Mouse (Mus musculus): ENCODE results near the gene Tapbp. TPM values are rescaled to one million over a fixed set of nuclear protein-coding genes. Genes with fewer than 3 reads are reported as not detected.
"Not testable (repeated sequence)": the region's sequence is repeated elsewhere in the genome, so short reads cannot be mapped to it uniquely, and the experiment has no call there.

Gene Tapbp
- polyA plus RNA-seq, 1 experiment from 2014 or later = 31.4 TPM

DNA sequence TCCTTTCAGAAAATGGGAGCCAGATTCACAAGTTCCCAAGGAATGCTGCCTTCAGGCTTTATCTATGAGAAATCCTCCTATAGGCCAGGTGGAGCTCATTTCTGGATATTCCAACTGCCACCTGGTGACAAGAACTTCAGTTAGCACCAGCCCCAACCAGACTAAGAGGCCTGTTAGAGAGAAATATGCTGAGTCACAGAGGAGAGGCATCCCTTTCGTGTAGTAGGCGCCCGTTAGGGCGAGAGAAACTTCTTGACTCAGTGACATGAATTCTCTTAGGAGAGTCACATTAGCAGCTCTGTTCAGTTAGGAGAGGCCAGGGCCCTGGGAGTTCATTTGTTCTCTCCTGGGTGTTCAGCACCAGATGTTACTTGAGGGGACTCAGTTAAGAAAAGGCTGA lies 16.1 kb upstream of the Tapbp start:
- Histone ChIP-seq H3K36me3 (ENCODE audit: insufficient read depth) (no peaks in the 10 kb centered on the region), H3K4me3 (ENCODE audit: low read depth, low read length) (no peak overlapping the region), H3K9me3 (ENCODE audit: low read depth, low read length) (no peaks in the 10 kb centered on the region), H3K4me1 (ENCODE audit: insufficient read depth) (no peaks in the 10 kb centered on the region), H3K4me2 (no peak overlapping the region), H3K9ac (no peak overlapping the region), H3K27ac (ENCODE audit: low read depth) (no peak overlapping the region), H3K27me3 (ENCODE audit: insufficient read depth, low read length) (no peaks in the 10 kb centered on the region)
- TF ChIP-seq CTCF (IDR thresholded peaks at IDR 0.05; ENCODE audit: low read depth) = no peak
- DNase-seq (no peak), ATAC-seq (ENCODE audit: insufficient read depth) (no peak)
- 87% methylated on average over 4 of the region's 4 CpGs for WGBS

DNA sequence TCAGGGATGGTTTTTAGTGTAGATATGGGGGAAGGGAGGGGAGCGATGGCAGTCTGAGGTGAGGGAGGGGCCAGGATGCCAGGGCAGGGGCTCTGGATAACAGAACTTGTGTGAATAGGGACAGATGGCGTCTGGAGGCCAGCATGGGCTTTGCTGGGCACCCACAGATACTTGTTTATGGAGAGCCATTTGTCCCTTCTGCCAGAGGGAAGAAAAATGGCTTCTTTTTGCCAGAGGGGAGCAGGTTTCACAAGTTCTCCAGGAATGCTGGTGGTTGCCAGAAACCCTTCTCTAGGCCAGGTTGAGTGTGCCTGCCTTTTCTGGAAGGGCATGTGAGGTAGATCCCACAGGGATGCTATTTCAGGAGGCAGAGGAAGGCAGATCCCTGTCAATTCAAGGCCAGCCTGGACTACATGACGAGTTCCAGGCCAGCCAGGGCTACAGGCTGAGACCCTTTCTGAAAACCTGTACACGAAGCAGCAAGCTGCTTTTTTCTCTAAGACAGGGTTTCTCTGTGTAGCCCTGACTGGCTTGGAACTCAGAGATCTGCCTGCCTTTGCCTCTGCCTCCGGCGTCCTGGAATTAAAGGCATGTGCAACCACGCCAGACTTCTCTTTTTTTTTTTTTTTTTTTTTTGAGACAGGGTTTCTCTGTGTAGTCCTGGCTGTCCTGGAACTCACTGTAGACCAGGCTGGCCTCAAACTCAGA lies 15.3 kb upstream of the Tapbp start:
- no peaks in the 10 kb centered on the region for H3K9me3 ChIP-seq (ENCODE audit: low read depth, low read length)
- H3K4me3 ChIP-seq (ENCODE audit: low read depth, low read length) = no peak overlapping the region
- DNase-seq = no peak
- 53% methylated on average over 7 of the region's 7 CpGs for WGBS
- no peak overlapping the region for H3K4me2 ChIP-seq
- no peak overlapping the region for H3K27ac ChIP-seq (ENCODE audit: low read depth)
- TF ChIP-seq CTCF (IDR thresholded peaks at IDR 0.05; ENCODE audit: low read depth) = no peak
- no peak overlapping the region for H3K9ac ChIP-seq
- no peaks in the 10 kb centered on the region for H3K36me3 ChIP-seq (ENCODE audit: insufficient read depth)
- no peaks in the 10 kb centered on the region for H3K27me3 ChIP-seq (ENCODE audit: insufficient read depth, low read length)
- no peak for ATAC-seq (ENCODE audit: insufficient read depth)
- H3K4me1 ChIP-seq (ENCODE audit: insufficient read depth) = no peaks in the 10 kb centered on the region

GRCm38 (mm10) chr17:33900989-33901314 lies 14.7 kb upstream of the Tapbp start:
- Histone ChIP-seq H3K27me3 (ENCODE audit: insufficient read depth, low read length) (no peaks in the 10 kb centered on the region), H3K4me2 (no peak overlapping the region), H3K4me1 (ENCODE audit: insufficient read depth) (no peaks in the 10 kb centered on the region), H3K9ac (no peak overlapping the region), H3K27ac (ENCODE audit: low read depth) (no peak overlapping the region), H3K36me3 (ENCODE audit: insufficient read depth) (no peaks in the 10 kb centered on the region), H3K4me3 (ENCODE audit: low read depth, low read length) (no peak overlapping the region), H3K9me3 (ENCODE audit: low read depth, low read length) (no peaks in the 10 kb centered on the region)
- WGBS = 80% methylated on average over 4 of the region's 4 CpGs
- TF ChIP-seq CTCF (IDR thresholded peaks at IDR 0.05; ENCODE audit: low read depth) = no peak
- ATAC-seq (ENCODE audit: insufficient read depth) = no peak
- no peak for DNase-seq

DNA sequence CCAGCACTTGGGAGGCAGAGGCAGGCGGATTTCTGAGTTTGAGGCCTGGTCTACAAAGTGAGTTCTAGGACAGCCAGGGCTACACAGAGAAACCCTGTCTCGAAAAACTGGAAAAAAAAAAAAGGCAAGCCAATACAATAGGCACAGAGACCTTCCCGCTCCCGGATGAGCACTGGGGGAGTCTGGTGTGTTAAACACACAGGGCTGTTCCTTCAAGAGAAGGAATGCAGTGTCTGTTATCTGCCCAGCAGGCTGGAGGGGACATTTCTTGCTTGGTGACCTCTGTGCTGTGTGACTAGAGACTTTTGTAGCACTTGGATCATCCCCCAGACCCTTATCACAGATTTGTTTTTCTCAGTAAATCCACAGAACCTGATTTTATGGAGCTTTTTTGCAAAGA lies 14.0 kb upstream of the Tapbp start:
- WGBS = 65% methylated on average over 4 of the region's 4 CpGs
- Histone ChIP-seq H3K4me2 (no peak overlapping the region), H3K4me3 (ENCODE audit: low read depth, low read length) (no peak overlapping the region), H3K9me3 (ENCODE audit: low read depth, low read length) (no peaks in the 10 kb centered on the region), H3K36me3 (ENCODE audit: insufficient read depth) (no peaks in the 10 kb centered on the region), H3K27me3 (ENCODE audit: insufficient read depth, low read length) (no peaks in the 10 kb centered on the region), H3K9ac (no peak overlapping the region), H3K27ac (ENCODE audit: low read depth) (no peak overlapping the region), H3K4me1 (ENCODE audit: insufficient read depth) (no peaks in the 10 kb centered on the region)
- ATAC-seq (ENCODE audit: insufficient read depth) (no peak), DNase-seq (no peak)
- TF ChIP-seq CTCF (IDR thresholded peaks at IDR 0.05; ENCODE audit: low read depth) = no peak

DNA sequence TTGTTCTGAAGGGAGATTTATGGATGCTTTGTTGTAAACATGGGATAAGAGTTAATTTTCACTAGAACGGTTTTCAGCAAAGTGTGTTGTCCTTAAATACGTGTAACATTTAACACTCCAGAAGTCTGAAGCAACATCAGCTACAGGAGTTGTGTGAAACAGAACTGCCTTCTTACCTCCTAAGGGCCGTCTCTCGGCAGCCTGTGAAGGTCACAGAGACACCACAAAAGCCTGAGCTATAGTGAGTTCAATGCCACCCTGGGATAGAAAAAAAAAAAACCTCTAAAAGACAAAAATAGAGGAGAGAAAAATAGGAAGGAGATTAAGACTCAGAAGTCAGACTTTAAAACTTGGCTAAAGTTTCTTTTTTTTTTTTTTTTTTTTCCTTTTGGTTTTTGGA lies 13.6 kb upstream of the Tapbp start:
- DNase-seq (no peak), ATAC-seq (ENCODE audit: insufficient read depth) (no peak)
- Histone ChIP-seq H3K4me3 (ENCODE audit: low read depth, low read length) (no peak overlapping the region), H3K9ac (no peak overlapping the region), H3K9me3 (ENCODE audit: low read depth, low read length) (no peaks in the 10 kb centered on the region), H3K27ac (ENCODE audit: low read depth) (no peak overlapping the region), H3K27me3 (ENCODE audit: insufficient read depth, low read length) (no peaks in the 10 kb centered on the region), H3K36me3 (ENCODE audit: insufficient read depth) (no peaks in the 10 kb centered on the region), H3K4me2 (no peak overlapping the region), H3K4me1 (ENCODE audit: insufficient read depth) (no peaks in the 10 kb centered on the region)
- no peak for TF ChIP-seq CTCF (IDR thresholded peaks at IDR 0.05; ENCODE audit: low read depth)
- 52% methylated on average over 4 of the region's 4 CpGs for WGBS

DNA sequence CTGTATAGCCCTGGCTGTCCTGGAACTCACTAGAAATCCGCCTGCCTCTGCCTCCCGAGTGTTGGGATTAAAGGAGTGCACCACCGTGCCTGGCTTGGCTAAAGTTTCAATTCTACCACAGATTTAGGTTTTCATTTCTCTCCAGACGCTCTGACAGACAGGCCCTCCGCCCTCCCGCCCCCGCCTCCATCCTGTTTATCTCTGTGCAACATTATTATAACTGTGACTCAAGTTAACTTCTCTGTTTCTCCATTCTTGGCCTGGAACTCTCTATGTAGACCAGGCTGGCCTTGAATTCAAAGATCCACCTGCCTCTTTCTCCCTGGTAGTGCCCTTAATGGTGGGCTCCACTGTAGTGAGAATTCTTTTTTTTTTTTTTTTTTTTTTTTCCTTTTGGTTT lies 13.2 kb upstream of the Tapbp start:
- DNase-seq = no peak

DNA sequence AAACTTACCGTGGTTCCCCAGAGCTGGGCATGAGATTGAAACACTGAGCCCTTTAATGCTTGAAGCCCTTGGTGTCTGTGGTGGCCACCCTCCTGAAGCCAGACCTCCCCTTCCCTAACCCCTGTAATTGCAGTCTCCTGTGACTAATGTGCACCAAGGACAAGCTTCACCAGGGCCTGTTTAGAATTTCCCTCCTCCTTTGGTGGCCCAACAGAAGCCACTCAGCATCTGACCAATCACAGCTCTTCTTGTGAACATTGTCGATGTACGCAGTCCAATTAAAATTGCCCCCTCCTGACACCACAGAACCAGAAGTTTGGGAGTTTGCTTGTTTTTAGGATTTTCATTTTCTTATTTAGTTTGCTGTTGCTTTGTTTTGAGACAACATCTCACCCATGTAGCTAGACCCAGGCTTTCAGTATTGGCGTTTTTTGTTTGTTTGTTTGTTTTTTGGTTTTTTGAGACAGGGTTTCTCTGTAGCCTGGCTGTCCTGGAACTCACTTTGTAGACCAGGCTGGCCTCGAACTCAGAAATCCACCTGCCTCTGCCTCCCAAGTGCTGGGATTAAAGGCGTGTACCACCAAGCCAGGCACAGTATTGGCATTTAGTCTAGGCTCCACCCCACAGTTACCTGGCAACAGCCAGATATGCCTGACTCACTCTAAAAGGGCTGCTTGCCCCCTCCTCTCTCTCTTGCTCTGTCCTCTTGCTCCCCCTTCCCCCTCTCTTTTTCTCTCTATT lies 11.6 kb upstream of the Tapbp start:
- not testable (repeated sequence) for H3K4me1 ChIP-seq (ENCODE audit: insufficient read depth); H3K36me3 ChIP-seq (ENCODE audit: insufficient read depth); H3K4me2 ChIP-seq; H3K9ac ChIP-seq; H3K27me3 ChIP-seq (ENCODE audit: insufficient read depth, low read length); H3K27ac ChIP-seq (ENCODE audit: low read depth); H3K4me3 ChIP-seq (ENCODE audit: low read depth, low read length); ATAC-seq (ENCODE audit: insufficient read depth); H3K9me3 ChIP-seq (ENCODE audit: low read depth, low read length); DNase-seq
- 66% methylated on average over 6 of the region's 6 CpGs for WGBS

More for the DNA sequence above, 13.2 kb upstream of the Tapbp start:
- no peaks in the 10 kb centered on the region for H3K4me1 ChIP-seq (ENCODE audit: insufficient read depth)
- H3K27me3 ChIP-seq (ENCODE audit: insufficient read depth, low read length) = no peaks in the 10 kb centered on the region
- TF ChIP-seq CTCF (IDR thresholded peaks at IDR 0.05; ENCODE audit: low read depth) = no peak
- H3K36me3 ChIP-seq (ENCODE audit: insufficient read depth) = no peaks in the 10 kb centered on the region
- no peak overlapping the region for H3K4me2 ChIP-seq
- no peak overlapping the region for H3K4me3 ChIP-seq (ENCODE audit: low read depth, low read length)
- H3K9ac ChIP-seq = no peak overlapping the region
- WGBS = 73% methylated on average over 7 of the region's 7 CpGs
- H3K9me3 ChIP-seq (ENCODE audit: low read depth, low read length) = no peaks in the 10 kb centered on the region
- ATAC-seq (ENCODE audit: insufficient read depth) = no peak
- no peak overlapping the region for H3K27ac ChIP-seq (ENCODE audit: low read depth)

DNA sequence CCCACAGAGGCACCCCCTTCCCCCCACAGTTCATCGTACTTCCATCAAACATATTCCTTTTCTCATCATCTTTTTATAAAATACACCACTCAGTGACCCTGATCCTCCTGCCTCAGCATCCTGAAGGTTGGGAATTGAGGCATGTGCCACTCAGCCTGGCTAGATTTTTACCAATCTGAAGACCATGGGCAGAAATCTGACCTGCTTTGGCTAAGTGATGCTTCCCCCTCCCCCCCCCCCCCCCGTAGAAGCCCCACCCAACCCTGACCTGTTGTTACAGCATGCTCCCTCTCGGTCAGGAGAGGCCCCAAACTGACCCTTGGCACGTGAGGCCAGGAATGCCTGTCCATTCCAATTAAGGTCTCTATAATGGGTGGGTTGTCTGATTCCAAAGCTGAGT lies 10.9 kb upstream of the Tapbp start, which contains the start of gene Platr17:
TSS of gene Platr17 (plus strand) at position 301 of the 400 bp plus-strand sequence.
- whole genome bisulfite sequencing = 41% methylated on average over 4 of the region's 4 CpGs
- not testable (repeated sequence) for ATAC-seq (ENCODE audit: insufficient read depth); DNase-seq

More for the DNA sequence above, 10.9 kb upstream of the Tapbp start, which contains the start of gene Platr17:
- not testable (repeated sequence) for H3K4me1 ChIP-seq (ENCODE audit: insufficient read depth); H3K36me3 ChIP-seq (ENCODE audit: insufficient read depth); H3K9me3 ChIP-seq (ENCODE audit: low read depth, low read length); H3K4me2 ChIP-seq; H3K27me3 ChIP-seq (ENCODE audit: insufficient read depth, low read length); H3K4me3 ChIP-seq (ENCODE audit: low read depth, low read length); H3K27ac ChIP-seq (ENCODE audit: low read depth); H3K9ac ChIP-seq

All from lung, embryonic 14.5 days (tissue).